Mouse (Mus musculus): ENCODE measurements around the gene Krt222. TPM values are rescaled to one million over a fixed set of nuclear protein-coding genes. Genes with fewer than 3 reads are reported as not detected.
"Not testable (repeated sequence)": the region's sequence is repeated elsewhere in the genome, so short reads cannot be mapped to it uniquely, and the experiment has no call there.

Krt222 gene
- total RNA-seq (2021), result 10 to 100 TPM; 27.8 to 33.0 TPM
- long read RNA-seq, experiment 1, transcript Krt222-202 (6 exons, 3,072 nt), result major isoform, 25 of 32 reads
- long read RNA-seq, experiment 1, partial matches to known transcripts, result 0 of 32 reads
- long read RNA-seq, experiment 1, other reads (novel, unspliced or antisense), result 6 of 32 reads
- long read RNA-seq, experiment 2, transcript Krt222-202 (6 exons, 3,072 nt), result major isoform, 6 of 12 reads
- long read RNA-seq, experiment 2, partial matches to known transcripts, result 0 of 12 reads
- long read RNA-seq, experiment 2, other reads (novel, unspliced or antisense), result 4 of 12 reads

DNA sequence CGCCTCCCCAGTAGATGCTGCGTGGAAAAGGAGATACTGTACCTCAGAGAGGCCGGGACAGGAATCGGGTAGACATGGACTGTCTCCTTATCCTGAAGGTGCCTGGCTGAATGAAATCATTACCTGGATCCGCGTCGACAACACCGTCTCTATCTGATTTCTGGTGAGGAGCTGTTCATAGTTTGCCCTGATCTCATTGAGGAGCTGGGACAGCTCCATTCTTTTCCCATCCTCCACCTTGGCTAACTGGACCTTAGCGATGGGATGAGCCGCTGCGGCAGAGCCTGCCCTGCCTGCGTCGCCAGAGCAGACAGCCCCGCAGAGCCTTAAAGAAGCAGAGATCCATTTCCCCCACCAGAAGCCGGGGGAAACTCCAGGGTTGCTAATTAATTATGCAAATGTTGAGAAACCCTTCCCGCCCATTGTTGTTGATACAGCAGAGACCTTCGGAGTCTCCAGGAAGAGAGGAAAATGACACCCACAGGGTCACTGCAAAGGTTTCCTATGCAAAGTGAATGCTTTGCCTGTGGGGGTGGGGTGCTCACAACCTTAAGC lies at the start of gene Krt222:
TSS of gene Krt222 (minus strand) at position 266 of the 555 bp plus-strand sequence.
- peak; percentile 27 to 45 for DNase-seq

- peak; percentile 31 to 47 for DNase-seq
Measured at GRCm38 (mm10) chr11:99292846-99293245, 49.0 kb upstream of the Krt222 start.

GRCm38 (mm10) chr11:99284833-99285312 lies 41.0 kb upstream of the Krt222 start, which contains the start of gene Krt24:
Krt24 (minus strand) TSS chr11:99285262.
- no peak for DNase-seq

DNA sequence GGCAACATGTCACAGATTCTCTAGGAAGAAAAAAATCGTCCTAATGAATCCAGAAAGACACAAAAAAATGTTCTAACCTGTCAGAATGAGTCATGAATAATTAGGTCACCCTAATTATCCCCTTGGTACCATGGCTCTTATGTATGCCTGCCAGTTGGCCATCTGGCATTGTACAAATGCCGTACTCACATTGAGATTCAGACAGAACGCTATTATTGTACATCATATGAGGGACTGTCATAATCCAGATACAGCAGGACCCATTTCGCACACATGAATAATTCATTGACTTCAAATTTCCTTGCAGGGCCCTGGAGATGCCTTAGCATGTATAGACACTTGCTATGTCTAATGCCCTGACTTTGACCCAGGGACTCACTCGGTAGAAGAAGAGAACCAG lies 40.1 kb upstream of the Krt222 start:
- no peak for DNase-seq

- no peak for DNase-seq
Measured at GRCm38 (mm10) chr11:99283334-99283733, 39.4 kb upstream of the Krt222 start.

- DNase-seq, result no peak
Measured at GRCm38 (mm10) chr11:99281116-99281515, 37.2 kb upstream of the Krt222 start.

- DNase-seq, result no peak
Measured at GRCm38 (mm10) chr11:99279986-99280385, 36.1 kb upstream of the Krt222 start.

DNA sequence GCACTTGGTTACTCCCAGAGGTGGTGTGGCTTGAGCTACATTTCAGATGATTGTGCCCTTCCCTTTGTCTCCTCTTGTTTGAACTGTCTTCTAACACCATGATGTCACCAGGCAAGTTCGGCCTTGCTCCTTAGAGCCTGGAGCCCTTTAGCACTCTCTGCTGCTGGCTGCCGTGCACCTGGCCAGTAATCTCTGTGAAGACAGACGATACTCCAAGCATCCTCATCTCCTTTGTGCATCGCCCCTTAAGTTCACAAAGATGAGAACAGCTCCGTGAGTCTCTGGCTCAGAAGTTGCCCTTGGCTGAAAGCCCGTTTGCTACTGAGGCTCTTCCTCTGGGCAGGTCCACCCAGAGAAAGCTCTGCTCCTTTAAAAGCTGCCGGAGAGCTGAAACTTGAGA lies 32.9 kb upstream of the Krt222 start:
- no peak for DNase-seq

DNA sequence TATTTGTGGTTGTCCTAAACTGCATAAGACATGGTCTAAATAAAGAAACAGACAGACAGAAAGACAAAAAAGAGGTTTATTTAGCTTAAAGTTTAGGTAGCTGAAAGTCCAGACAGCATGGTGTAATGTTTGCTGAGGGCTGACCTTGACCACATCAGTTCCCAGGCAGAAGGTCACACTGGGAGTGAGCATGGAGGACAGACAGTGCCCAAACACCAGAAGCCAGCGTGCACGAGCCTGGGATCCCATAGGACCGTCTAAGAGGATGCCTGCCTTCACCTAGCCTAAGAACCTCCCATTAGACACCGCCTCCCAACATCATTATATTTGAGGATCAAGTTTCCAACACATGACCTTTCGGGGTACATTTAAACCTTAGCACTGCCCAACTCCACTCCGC lies 31.7 kb upstream of the Krt222 start:
- DNase-seq, result no peak

DNA sequence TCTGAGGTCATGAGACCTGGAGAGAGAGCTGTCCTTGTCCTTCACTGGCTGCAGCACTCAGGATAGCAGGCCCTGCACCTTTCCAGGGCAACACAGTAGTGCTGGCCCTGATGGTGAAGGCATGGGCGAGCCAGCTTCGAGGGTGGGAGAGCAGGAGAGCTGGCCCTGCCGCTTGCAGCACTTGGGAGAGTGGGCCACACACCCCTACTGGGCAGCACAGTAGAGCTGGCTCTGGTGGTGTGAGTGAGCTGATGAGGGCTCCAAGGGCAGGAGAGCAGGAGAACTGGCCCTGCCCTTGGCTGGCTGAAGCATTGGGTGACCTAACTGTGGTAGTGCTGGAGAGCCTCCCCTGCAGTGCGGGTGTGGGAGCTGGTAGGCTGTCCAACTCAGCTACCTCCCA lies 28.8 kb upstream of the Krt222 start:
- DNase-seq, result no peak

GRCm38 (mm10) chr11:99269192-99269591 lies 25.3 kb upstream of the Krt222 start:
- no peak for DNase-seq

GRCm38 (mm10) chr11:99265796-99266195 lies 21.9 kb upstream of the Krt222 start:
- DNase-seq, result peak; percentile 17 to 22

DNA sequence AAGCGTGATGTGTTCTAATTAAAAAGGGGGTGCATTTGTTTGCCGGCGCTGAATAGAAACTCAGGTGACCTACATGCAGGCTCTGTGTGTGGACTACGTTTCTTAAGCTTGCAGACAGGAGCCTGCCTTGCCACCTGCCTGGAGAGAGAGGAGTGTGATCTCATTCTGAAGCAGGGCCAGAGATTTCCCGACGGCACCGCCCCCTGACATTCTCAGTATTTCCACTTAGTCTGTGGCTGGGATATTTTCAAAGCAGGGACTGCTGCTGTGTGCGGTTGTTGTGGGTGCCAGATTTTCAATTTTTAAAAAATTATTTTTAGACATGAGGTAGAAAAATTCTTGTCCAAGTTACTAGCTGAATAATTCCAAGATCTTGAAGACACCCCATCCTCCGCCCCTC lies 21.3 kb upstream of the Krt222 start:
- peak; percentile 25 for DNase-seq

- no peak for DNase-seq
Measured at GRCm38 (mm10) chr11:99256213-99256612, 12.3 kb upstream of the Krt222 start.

- DNase-seq, result no peak
Measured at GRCm38 (mm10) chr11:99255316-99255715, 11.4 kb upstream of the Krt222 start.

- DNase-seq, result no peak
Measured at GRCm38 (mm10) chr11:99253893-99254292, 10.0 kb upstream of the Krt222 start.

DNA sequence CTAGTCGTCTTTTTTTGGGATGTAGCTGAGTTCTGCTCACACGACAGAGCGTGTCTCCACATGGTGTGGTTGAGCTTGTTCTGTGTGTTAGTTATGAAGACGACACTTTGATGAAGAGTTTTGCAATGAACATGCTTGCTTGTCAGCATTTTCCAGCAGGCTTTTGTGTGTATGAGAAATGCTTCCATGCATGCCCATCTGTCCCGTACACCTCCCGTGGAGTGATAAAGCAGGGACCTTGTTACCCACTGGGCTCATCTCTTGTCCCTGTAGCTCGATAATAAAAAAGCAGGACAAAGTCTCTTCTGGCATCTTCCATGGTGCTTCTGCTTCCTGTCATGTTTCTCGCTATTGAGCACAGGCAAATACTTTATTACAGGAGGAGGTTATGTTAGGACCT lies 8.8 kb upstream of the Krt222 start:
- DNase-seq, result no peak

DNA sequence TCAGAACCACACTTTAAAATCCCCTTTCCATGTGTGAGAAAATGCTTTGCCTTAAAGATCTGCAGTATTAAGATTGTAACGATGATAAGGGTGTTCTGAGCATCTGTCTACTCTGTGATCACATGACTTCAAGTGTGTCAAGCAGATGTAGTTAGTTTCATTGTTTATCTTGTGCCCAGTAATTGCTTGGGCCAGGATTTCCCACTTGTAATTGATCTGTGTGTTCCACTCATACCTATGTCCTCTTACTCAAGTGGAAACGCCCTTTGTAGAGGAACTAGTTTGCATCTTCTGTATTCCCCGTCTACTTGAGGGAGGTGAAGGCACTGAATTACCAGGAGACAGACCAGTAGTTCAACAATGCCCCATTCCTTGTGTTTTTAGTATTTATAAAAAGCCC lies 6.8 kb upstream of the Krt222 start:
- DNase-seq, result no peak

DNA sequence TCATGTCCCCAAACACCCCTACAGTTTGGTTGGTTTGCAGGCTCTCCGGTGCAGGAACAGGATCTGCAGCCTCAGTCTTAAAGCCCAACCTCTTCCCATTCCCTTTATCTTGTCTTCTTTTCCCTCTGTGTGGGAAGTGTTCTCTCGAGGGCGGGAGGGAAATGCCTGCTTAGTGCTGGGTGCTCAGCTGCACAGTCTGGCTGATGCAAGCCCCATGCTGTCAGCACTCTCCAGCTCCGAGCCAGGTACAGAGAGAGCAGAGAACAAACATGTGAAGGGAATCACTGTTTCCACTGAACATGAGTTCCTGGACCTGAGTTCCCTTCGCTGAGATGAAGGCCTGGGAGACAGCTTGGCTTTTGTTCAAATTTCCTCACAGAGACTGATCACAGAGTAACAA lies 6.4 kb upstream of the Krt222 start:
- DNase-seq, result no peak

DNA sequence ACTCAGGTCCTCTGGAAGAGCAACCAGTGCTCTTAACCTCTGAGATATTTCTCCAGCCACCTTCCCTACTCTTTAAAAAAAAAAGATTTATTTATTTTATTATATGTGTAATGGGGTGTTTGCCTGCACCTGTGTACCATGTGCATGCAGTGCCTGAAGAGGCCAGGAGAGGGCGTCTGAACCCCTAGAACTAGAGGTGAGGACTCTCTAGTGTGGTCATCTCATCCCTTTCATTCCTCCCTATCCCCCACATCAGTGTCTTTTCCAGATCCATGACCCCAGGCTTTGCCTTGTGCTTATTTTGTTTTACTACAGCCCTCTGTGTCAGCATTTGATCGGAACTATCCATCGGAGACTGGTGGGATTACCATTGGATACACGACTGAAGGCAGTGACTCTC lies 5.2 kb upstream of the Krt222 start:
- no peak for DNase-seq

GRCm38 (mm10) chr11:99247916-99248315 lies 4.0 kb upstream of the Krt222 start:
- no peak for DNase-seq

- DNase-seq, result not testable (repeated sequence)
Measured at GRCm38 (mm10) chr11:99244519-99244918, 634 bp upstream of the Krt222 start.

DNA sequence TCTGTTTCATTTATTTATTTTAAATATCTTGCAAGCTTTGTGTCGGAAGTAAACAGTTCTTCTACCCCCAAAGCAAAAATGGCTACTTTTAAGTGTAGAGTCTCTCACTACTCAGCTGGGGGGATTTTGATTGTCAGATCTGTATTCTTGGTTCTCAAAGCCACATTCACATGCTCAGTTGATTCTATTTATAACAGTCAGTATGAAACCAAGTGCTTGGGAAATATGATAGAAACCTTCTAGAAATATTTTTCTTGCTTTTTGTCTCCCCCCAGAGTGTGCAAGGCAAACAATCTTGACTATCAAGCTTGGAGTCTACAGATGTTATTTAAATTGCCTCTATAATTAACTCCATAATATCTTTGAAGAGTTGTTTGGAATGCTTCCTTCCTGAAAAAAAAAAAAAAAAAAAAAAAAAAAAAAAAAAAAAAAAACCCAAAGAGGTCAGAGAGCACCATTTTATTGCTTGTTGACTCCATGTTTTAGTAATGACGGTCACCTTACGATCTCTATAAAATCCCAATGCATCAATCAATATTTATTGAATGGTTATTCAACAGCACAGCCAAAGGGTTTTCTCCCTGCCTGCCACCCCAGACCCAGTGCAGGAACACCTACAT lies 575 bp downstream of the Krt222 start:
- no peak for DNase-seq

DNA sequence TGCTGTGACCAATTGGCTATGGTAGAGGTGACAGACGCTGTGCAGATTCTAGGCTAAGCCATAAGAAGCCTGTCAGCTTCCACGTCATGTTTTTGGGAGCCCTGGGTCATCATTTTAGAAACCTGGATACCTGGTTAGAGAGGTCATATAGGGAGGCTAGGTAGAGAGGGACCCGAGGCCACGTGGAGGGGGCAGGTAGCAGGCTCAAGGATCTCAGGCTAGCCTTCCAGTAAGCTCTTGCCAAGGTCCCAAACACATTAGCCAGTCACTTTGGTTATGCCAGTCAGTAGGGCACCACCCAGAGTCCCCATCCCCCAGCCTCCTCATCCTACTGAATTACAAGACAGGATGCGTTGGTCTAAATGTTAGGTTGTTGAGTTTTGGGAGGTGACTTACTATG lies 1.8 kb downstream of the Krt222 start:
- no peak for DNase-seq

All from heart, adult 18-20 months (tissue).